Mouse (Mus musculus) adrenal gland, postnatal 4 days (tissue): ENCODE results near the gene Trmt1. TPM values are rescaled to one million over a fixed set of nuclear protein-coding genes. Genes with fewer than 3 reads are reported as not detected.

Experiments used
- DNase-seq, 2 experiments: peaks; one replicate each; pipeline ENCODE4 v3.0.0; 2021 to 2022; ENCODE audit warnings: low spot score in 2 of 2, mixed read lengths in 2 of 2
- long read RNA-seq, 2 experiments: library from polyadenylated mRNA; stranded (forward); transcript quantifications; one replicate each; pipeline ENCODE4 v2.0.0; 2021
- total RNA-seq, 2 experiments: library from RNA; stranded (reverse); gene quantifications; 2 replicates each; pipeline ENCODE4 v1.2.3; 2021

Gene Trmt1
- 100 to 1,000 TPM; 122 to 124 TPM for total RNA-seq
- long read RNA-seq, experiment 1, transcript Trmt1-201 (17 exons, 2,567 nt), result minor isoform, 5 of 62 reads
- long read RNA-seq, experiment 1, transcript Trmt1-203 (17 exons, 2,138 nt), result major isoform, 19 of 62 reads
- long read RNA-seq, experiment 1, partial matches to known transcripts, result 3 of 62 reads
- long read RNA-seq, experiment 1, other reads (novel, unspliced or antisense), result 32 of 62 reads
- long read RNA-seq, experiment 2, transcript Trmt1-203 (17 exons, 2,138 nt), result major isoform, 23 of 105 reads
- long read RNA-seq, experiment 2, transcript Trmt1-201 (17 exons, 2,567 nt), result minor isoform, 18 of 105 reads
- long read RNA-seq, experiment 2, transcript Trmt1-204 (17 exons, 2,044 nt), result minor isoform, 8 of 105 reads
- long read RNA-seq, experiment 2, partial matches to known transcripts, result 17 of 105 reads
- long read RNA-seq, experiment 2, other reads (novel, unspliced or antisense), result 38 of 105 reads

DNA sequence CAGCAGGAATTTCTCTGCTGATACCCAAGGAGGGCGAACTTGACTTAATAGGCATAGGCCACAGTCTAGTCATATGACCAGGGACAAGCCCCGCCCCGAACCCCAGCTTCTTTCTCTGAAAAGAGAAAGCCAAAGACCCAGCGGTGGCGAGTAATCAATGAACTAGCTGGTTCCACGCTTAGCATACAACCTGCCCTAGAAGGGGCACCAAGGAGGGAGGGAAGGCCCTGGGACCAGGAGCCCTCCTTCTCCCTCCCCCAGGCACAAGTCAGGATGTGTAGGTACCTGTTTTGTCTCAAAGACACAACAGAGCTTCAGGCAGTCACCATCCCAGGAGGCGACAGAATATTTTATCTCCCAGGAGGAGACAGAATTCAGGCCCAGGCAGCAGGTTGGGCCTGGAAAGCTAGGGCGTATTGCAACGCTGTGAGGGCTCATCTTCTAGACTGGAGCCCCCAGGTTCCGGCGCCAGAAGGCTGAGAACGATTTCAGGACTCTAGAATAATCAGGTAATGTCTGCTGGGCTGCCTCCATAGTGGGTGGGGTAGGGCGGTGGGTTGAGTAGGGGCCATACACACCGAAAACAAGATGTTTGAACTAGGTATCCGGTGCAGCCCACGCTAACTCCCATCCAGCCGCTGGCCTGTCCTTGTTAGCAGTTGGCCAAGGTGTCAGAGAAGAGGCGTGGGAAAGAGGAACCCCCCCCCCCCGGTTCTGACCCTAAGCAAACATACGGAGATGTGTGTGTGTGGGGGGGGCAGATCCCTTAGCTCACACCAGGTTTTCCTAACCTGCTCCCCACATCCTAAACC is at the start of gene Trmt1:
Trmt1 (plus strand) TSS at position 117 of the 812 bp plus-strand sequence.
- DNase-seq, result no peak

DNA sequence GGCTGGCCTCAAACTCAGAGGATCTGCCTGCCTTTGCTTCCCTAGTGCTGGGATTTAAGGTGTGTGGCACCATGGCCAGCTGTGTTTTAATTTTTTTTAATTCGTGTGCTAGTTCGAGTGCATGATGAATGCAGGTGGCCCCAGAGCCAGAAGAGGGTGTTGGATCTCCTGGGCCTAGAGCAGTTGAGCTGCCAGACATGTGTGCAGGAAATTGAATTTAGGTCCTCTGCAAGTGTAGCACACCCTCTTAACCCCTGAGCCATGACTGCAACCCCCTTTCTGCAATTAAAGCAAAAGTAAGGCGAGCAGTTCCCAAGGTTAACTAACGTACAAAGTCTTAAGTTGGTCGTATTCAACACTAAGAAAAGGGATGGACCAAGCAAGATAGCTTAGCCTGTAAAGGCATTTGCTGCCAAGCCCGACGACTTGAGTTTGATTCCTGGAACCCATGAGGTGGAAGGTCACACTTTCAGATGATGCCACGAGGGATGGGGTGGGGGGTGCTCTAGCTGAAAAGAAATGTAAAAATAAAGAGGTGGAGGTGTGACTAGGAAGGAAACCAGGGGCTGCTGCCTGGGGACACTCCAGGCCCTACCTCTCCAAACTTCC is 48.1 kb upstream of the Trmt1 start:
- DNase-seq, result no peak

DNA sequence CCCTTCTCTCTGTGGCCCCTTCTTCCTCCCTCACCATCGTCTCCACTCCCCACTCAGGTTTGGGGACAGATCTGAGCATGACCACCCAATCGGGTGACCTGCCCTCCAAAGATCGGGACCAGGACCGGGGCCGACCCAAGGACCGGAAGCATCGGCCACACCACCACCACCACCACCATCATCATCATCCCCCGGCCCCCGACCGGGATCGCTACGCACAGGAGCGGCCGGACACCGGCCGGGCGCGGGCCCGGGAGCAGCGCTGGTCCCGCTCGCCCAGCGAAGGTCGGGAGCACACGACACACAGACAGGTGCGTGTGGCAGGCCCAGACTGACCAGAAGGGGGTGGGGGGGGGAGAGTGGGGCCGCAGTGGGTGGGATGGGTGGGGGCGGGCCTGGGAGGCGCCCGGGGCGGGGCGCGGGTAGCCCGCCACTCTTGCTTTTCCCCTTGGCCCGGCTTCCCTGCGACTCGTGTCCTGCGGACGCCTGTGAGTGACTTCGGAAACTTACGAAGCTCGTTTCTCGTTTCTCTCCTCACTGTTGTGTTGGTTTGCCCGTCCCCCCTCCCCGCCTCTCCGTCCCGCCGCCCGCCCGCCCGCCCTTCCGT is 47.4 kb upstream of the Trmt1 start:
- DNase-seq, result no peak

DNA sequence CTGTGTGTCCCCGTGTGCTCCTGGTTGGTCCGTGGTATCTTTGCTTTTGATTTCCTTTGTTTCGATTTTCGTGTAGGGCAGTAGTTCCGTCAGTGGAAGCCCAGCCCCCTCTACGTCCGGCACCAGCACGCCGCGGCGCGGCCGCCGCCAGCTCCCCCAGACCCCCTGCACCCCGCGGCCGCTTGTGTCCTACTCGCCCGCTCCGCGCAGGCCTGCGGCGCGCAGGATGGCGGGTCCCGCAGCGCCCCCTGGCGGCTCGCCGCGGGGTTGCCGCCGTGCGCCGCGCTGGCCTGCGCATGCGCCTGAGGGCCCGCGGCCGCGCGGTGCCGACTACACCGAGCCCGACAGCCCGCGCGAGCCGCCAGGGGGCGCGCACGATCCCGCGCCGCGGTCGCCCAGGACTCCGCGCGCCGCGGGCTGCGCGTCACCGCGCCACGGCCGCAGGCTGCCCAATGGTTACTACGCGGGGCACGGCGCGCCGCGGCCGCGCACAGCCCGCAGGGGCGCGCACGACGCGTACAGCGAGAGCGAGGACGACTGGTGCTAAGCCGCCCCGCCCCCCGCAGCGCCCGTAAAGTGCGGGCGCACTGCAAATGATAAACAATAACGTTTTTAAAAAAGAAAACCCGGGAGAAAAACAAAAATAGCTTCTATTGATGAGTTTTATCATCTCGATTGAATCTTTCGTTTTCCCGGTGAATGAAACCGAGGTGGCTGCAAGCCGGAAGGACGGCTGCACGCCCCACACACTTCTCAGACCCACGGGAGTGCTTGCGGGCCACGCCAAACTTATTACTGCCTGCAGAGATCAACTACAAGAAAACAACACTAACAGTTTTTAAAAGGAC is 46.7 kb upstream of the Trmt1 start:
- peak; percentile 80 to 84 for DNase-seq

DNA sequence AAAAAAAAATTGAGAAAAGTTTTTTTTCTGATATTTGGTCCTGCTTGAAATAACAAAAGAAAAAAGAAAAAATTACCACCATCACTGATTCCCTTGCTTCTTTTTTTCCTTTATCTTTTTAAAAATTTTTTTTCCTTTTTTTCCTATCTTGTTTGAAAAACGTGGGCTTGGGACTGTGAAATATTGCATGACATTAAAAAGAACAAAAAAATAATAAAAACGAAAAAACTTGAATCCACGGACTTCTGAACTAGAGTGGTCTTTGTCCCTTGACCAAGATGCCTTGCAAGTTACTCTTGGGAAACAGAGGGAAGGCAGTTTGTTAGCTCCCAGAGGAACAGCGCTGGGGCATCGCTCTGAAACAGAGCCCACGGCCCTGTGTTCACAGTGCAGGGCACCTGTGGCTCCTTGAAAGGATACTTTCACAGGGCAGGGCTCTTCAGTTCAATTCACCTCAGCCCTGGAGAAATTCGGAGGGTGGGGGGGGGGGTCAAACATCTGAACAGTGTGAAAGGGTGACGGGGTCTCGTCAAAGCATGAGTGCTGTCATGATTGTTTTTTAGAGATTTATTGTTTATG is 46.0 kb upstream of the Trmt1 start:
- no peak for DNase-seq

DNA sequence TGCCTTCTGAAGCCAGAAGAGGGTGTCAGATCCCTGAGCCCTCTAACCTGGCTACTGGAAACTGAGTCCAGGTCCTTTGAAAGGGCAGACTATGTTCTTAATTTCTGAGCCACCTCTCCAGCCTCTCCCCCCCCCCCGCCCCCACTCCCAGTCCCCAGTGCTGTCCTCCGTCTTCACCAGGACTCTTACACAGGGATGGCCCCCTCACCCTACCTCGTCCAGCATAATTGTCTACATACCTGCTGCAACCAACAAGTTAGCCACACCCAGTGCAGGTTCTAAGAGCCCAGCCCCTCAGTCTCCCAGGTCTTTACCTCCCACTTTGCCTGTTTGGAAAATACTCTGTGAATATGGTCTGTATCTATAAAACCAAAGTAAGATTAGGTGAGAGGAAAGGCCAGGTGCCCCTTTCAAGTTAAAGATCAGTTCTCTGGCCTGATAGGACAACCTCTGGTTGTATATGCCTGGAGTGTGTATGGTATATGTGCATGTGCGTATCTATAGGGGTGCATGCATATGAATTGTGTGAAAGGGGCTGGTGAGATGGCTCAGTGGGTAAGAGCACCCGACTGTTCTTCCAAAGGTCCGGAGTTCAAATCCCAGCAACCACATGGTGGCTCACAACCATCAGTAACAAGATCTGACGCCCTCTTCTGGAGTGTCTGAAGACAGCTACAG is 45.4 kb upstream of the Trmt1 start:
- DNase-seq, result no peak

DNA sequence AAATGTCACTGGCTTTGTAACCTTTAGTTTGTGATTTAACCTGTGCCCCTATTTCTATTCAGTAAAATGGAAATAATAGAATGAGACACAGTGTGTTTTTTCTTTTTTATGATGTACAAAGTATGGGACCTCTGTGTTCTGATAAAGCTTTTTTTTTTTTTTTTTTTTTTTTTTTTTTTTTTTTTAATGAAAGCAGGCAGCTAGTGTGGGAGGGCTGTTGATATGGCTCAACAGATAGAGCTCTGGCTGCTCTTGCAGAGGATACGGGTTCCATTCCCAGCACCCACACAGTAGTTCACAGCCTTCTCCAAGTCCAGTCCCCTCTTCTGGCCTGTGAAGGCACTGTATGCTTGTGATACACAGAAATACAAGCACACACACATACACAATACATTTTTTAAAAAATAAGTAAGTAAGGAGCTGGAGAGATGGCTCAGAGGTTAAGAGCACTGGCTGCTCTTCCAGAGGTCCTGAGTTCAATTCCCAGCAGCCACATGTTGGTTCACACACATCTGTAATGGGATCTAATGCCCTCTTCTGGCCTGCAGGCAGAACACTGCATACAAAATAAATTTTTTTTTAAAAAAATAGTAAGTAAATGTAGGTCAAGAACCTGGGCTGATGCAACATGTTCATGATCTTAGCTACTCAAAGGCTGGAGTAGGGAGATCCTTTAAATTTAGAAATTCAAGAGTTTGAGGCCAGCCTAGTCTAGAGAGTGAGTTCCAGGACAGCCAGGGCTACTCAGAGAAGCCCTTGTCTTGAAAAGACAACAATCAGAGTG is 44.3 kb upstream of the Trmt1 start:
- DNase-seq, result no peak

DNA sequence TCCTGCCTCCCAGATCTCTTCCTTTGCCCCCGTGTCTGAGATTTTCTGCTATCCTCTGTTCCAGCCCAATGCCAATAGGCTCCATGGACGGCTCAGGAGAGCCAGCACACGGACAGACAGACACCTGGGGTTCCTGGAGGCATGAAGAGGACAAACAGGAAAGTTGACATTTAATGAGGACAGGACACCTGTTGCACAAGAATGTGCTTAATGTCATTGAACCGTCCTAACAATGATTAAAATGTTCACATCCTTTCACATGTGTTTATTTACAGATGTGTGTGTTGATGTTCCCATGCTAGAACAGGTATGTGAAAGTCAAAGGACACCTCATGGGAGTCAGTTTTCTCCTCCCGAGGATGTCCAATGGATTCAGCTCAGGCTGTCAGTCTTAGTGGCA is 43.1 kb upstream of the Trmt1 start:
- no peak for DNase-seq

DNA sequence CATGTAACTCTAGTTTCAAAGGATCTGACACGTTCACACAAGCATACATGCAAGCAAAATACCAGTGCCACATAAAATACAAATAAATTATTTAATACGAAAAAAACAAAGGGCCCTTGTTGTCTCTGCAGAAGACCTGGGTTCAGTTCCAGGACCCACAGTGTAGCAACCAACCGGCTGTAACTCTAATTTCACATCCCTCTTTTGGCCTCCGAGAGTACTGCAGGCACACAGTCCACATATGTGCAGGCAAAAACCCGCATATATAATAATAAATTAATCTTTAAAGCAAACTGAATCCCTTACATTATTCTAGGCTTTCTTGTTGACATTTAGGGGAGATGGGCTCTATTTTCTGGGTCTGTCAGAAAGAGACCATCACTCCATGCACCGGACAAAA is 39.3 kb upstream of the Trmt1 start:
- DNase-seq, result no peak

DNA sequence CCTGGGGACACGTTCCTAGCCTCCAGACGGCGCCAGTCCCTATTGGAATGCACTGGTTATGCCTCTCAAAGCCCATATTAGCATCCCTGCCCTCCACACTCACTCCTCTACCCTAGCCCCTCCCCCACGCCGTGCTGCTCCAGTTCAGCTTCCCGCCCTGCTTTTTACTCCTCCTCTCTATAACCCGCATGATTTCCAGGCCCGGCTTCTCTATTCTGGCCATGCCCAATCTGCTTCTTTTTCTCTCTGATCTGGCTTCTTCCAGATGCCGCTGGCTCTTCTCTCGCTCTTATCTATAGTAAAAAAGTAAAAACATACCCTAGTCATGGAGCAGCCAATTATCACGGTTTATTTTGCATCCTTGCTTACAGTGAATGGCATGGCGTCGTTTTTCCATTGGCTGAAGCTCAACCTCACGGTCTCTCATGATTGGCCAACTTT is 38.6 kb upstream of the Trmt1 start:
- DNase-seq, result no peak

DNA sequence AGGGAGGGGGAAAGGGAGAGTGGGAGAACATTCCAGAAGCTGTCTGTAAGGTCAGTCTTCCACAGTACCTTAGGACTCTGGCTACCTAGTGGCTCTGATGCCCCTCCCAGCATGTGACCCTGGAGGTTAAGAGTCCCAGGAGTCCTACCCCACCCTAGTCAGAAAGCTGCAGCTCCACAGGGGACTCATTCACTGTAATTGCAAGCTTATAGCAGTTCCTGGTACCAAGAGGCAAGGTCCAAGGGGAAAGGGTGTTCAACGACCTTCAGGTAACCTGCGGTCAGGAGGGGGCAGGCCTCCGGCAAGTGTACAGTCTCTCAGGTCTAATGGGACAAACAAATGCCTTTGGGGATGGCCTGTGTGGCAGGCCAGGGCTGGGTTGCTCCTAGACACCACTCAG is 35.9 kb upstream of the Trmt1 start:
- no peak for DNase-seq

DNA sequence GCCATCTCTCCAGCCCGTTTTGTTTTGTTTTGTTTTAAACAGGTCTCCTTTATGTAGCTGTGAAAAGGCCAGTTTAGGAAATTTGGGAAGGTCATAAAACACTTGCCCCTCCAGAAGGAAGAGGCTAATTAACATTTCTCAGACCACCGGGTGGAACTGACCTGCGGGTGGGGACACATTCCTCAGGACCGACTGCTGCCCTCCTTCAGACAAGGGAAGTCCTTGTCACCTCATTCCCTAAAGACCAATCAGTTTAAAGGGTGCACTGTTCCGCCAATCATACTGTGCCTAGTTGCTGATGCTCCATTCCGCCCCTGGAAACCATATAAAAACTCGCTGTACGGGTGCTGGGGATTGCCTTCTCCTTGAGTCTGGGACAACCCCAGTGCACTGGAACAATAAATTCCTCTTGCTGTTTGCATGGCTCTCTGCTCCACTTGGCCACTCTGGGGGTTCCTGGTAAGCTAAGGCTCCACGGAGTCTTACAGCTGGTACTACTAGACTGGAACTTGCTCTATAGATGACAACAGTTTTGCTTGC is 32.9 kb upstream of the Trmt1 start:
- DNase-seq, result no peak

DNA sequence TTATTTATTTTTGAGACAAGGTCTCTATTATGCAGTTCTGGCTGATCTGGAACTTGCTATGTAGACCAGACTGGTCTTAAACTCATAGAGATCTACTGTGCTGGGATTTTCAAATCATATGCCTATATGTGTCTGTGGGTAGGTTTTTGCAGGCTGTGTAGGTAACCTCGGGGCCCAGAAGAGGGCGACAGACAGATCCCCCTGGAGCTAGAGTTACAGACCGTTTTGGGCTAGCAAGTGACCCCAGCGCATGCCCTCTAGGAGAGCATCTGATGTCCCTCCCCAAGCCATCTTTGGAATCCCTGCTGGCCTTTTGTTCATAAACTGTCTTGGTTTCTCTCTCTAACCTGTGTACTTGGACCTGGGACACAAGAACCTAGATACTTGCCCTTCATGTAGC is 31.5 kb upstream of the Trmt1 start:
- DNase-seq, result no peak

DNA sequence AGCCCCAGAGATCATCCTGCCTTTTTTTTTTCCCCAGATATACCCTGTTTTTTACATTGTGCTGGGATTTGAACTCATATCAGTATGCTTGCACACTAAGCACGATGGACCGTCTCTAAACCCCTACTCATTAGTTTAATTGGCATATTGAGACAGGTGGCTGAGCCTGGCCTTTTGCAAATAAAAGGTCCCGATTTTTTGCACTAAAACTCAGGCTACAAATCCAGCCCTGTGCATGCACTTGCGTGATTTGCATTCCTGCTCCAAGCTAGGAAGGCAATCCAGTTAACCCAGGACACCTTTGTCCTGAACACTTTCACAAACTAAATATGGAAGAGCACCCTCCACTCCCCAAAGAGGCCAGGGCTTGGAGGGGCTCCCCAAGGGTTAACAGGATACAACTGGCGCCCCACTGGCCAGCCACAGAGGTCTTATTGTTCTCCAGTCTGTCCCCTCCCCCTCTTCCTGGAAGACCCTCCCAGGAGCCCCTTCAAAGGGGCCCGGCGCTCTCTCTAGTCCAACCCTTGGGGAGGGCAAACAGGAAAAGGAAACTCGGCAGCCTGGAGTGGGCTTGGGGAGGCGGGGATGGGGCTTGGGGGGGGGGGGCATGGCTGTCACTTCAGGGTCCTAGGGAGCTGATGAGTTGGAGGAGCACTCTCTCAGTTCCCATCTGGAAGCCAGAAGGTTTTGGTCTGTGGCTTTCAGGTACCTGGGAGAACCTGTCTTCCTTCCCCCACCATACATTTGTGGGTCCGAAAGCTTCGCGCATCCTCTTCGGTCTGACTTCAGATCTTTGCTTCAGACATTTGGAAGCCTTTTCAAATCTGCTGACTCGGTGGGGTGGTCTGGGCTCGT is 30.5 kb upstream of the Trmt1 start:
- DNase-seq, result no peak

DNA sequence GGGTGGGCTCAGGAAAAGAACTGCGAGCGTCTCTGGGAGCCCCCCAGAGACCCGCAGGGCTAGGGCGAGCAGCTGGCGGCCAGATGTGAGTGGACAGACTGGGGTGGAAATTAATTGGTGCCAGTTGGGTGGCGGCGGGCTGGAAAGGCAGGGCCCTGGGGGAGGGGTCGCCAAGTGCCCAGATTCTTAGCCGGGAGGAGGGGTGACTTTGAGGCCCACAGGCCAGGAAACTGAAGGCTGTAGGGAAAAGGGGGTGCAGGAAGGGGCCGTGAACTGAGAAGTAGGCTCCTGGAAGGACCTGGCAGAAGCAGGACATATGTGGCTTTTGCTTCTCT is 29.9 kb upstream of the Trmt1 start:
- DNase-seq, result no peak

DNA sequence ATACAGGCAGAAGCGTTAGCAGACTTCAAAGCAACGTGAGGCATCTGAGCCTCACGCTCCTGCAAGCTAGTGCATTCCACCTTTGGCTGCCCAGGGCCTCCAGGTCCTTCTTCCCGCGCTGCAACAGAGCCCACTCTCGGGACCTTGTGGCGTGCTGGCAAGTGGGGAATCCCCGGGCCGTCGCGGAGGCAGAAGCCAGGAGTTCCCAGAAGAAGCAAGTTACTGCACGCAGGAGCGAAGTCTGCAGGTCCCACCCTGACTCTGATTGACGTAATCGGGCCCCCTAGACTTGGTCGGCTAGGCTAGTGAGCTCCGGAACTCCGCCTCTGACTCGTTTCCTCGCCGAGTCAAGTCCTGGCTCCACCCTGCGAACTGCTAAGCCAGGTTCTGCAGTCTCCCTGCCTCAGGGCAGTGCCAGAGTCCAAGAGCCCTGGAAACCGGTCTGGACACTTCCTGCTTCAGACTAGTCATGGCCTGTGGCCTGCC is 29.4 kb upstream of the Trmt1 start:
- DNase-seq, result no peak

DNA sequence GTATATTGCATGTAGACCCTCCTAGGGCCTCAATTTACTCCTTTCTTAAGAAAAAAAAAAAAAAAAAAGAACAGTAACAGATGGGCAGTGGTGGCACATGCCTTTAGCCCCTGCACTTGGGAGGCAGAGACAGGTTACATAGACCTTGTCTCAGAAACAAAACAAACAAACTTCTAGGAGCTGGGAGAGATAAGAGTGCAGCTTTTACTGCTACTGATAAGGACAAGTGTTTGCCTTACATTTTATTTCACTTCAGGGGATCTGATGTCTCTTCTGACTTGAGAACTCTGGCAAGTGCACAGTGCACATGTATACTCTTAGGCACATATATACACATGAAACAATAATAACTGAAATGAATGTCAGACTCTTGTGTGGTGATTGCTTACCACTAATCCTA is 28.9 kb upstream of the Trmt1 start:
- DNase-seq, result no peak

DNA sequence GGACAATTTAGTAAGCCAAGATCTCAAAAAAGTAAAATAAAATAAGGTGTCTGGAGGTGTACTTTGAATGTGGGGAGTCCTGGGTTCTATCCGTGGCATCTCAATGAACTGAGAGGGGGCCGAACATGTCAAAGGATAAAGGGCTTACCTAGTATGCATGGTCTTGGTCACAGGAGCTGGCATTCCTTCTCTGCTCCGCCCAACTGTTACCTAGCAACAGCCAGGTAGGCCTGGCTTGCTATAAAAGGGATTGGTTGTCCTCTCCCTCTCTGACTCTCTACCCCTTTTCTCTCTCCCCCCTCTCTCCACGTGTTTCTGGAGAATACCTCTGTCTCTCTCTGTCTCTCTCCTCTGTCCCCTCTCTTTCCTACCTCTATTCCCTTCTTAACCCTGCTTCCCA is 28.4 kb upstream of the Trmt1 start:
- no peak for DNase-seq
